Mouse (Mus musculus) testis, adult 2 months (tissue): ENCODE data around the gene Lpar5.

Experiments used
- CTCF ChIP-seq: fragments of 200-500 bp; IDR thresholded peaks from 2 replicates; pipeline ENCODE4 v1.5.1; 2012; ENCODE audit warnings: low read depth, mild to moderate bottlenecking, inconsistent platforms, low read length, moderate library complexity; ENCODE audit not compliant: control insufficient read depth, insufficient read depth, insufficient replicate concordance
- POLR2A ChIP-seq: fragments of 200-500 bp; IDR thresholded peaks from 2 replicates; pipeline ENCODE4 v1.6.1; 2012; ENCODE audit warnings: low read depth, mild to moderate bottlenecking, inconsistent platforms, low read length, moderate library complexity; ENCODE audit not compliant: control insufficient read depth

DNA sequence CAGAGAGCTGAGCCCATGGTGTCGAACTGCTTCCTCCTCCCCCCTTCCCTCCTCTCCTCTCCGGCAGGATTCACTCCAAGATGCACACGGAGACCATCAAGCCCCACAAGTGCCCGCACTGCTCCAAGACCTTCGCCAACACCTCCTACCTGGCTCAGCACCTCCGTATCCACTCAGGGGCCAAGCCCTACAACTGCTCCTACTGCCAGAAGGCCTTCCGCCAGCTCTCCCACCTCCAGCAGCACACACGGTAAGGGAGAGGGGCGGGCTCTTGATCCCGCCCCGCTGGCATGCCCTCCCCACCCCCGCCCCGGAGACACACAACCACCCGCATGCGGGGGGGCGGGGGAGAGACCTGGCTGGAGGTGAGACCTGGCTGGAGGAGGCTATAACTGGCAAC lies 36.1 kb upstream of the Lpar5 start:
- TF ChIP-seq CTCF, result no peak
- no peak for TF ChIP-seq POLR2A
